Mouse (Mus musculus) T-helper 2 cell (primary cell): Measurements from ENCODE around the gene Ldlrad1.

Source experiments
- in situ Hi-C: fragments of 300-600 bp; cut with MboI, MseI; formaldehyde crosslinking; loops from one replicate; pipeline ENCODE4 v1.15.1; 2025; ENCODE audit warnings: high pct_unique_total_duplicates

Gene Ldlrad1

GRCm38 (mm10) chr4:107208880-107209279 lies at the start of gene Ldlrad1:
TSS of gene Ldlrad1 (plus strand) at chr4:107209180.
- in situ Hi-C loops: no loop called here

- in situ Hi-C loops: loop anchor here (10.0 kb wide), 1 partner anchor 345 kb away; no protein-coding TSS in a partner anchor
Observed at GRCm38 (mm10) chr4:107160181-107160580, 48.8 kb upstream of the Ldlrad1 start.

DNA sequence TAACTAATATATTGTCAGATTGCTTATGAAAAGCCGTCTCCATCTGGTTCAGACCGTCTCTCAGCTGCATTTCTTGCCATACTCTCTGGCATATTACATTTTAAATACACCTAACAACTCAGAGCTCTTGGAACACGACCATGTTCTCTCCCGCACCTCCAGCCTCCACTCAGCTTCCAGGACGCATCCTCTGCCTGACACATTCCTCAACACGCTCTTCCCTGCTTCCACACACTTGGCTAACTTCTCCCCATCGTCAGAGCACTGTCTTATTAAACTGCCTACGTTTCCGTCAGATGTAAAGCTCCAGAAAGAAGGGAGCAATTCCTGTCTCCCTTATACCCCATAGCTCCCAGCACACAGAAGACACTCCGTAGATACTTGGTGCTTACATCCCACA lies 45.6 kb upstream of the Ldlrad1 start:
- in situ Hi-C loops: loop anchor here (10.0 kb wide), 1 partner anchor 349 kb away; no protein-coding TSS in a partner anchor

DNA sequence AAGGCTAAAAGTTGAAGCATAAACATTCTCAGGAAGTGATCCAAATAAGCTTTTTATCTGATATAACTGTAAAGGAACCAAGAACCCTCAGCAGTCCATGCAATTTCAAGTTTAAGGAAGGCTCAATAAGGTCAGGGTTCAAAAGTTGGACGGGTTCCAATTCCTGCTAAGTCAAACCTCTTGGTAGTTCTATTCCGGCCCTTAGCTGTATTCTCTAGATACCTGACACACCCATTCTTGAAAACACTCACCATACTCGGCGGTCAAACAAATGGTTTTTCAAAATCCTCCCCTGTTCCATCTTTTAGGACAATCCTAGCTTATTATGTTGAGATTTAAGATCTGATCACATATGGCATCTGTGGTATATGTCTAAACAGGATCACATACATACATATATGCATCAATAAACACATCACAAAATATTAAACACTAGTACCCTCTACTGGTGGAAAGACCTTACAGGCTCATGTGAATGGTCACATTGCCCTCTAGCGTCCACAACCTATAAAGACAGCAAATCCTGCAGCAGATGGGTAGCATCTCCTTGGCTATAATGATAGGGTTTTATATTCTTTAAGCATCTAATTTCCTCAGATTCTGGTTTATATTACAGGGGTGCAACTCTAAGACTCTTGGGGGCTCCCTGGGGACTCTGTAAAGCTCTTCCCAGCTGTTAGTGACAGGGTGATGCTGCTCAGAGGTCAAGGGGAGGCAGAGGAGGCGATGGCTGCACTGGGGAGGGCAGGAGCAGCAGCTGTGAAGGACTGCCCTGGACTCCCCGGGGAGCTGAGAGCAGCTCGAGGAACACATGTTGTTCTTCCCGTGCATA lies 45.0 kb upstream of the Ldlrad1 start:
- in situ Hi-C loops: loop anchor here (10.0 kb wide), 1 partner anchor 349 kb away; no protein-coding TSS in a partner anchor

DNA sequence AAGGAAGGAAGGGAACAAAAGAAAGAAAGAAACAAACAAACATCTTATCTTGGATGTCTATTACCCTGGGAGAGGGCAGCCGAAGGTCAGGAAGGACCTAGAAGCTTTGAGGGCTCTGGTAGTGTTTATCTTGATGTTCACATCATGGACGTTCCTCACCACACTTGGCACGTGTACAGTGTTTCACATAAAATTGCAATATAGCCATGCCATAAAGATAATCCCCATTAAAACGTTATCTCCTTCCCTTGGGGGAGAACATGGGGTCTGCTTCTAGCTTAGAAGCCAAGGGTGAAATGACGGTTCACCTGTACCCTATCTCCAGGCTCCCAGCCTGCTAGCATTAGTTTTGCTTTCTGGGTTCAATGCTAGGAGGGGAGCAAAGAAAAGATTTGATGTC lies 42.3 kb upstream of the Ldlrad1 start:
- in situ Hi-C loops: loop anchor here (5.0 to 10.0 kb wide), 2 partner anchors 249 to 352 kb away; no protein-coding TSS in a partner anchor

DNA sequence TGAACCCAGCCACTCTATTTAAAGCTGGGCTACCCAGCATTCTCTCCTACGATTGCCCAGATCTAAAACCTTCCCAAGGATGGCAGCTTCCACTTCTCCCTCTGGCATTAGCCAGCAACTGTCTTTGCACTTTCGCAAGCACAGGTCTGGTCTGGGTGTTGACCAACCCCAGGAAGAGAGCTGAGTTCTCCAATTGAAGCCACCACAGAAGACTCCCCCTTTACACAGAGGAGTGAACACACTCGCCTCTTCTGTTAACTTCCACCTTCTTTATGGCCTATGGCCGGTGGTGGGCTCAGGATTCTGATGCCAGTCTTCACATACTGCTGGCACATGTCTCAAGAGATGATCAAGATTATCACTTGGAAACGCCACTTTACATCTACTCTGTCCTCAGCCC lies 41.2 kb upstream of the Ldlrad1 start:
- in situ Hi-C loops: loop anchor here (5.0 to 10.0 kb wide), 2 partner anchors 250 to 353 kb away; no protein-coding TSS in a partner anchor

DNA sequence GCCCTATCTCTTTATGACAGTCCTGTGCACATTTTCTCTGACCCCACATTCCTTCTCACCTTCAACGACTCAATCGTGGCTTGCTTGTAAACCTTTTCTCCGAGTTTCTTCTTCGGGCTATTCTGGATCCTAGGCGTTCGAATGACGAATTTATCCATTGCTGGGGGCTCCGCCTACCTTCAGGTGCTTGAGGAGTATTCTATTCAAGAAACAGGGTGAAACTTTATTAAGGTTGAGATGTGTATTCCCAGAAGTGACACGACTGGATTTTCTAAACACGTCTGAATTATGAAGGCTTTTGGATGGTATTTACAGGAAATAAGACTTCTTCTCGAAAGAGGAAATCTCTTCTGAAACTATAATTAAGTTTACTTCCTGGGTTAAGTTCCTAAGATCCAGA lies 31.5 kb upstream of the Ldlrad1 start:
- in situ Hi-C loops: no loop called here

DNA sequence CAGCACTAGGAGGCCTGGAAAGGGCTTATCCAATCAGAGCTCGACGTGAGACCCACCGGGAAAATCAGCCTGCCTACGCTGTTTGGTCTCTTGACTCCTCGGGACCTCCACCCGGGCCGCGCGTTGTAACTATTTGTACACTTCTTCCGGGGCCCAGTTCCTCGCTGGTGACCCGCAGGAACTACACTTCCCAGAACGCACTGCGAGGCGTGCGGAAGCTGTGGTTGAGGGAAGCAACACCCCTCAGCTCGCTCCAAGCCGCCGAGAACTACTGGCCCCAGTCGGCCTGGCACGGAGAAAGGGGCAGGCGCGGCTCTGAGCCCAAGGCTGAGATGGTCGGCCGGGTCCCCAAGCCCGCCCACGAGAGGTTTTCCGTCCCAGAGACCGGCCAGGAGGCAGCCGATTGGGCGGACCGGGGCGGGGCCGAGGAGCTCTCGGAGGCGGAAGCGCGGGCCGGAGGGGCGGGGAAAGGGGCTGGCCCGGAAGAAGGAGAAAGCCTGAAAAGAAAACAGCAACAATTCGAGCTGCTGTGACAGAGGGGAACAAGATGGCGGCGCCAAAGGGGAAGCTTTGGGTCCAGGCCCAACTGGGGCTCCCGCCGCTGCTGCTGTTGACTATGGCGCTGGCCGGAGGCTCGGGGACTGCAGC lies 30.7 kb upstream of the Ldlrad1 start, which contains the start of gene Tmem59:
Tmem59 (plus strand) TSS at position 218 of the 648 bp plus-strand sequence.
- in situ Hi-C loops: no loop called here

- in situ Hi-C loops: no loop called here
Observed at GRCm38 (mm10) chr4:107178830-107179490, 30.0 kb upstream of the Ldlrad1 start, which contains the start of gene Tceanc2. TSS of gene Tceanc2 (minus strand) at chr4:107179116.

- in situ Hi-C loops: no loop called here
Observed at GRCm38 (mm10) chr4:107179561-107179960, 29.4 kb upstream of the Ldlrad1 start.

DNA sequence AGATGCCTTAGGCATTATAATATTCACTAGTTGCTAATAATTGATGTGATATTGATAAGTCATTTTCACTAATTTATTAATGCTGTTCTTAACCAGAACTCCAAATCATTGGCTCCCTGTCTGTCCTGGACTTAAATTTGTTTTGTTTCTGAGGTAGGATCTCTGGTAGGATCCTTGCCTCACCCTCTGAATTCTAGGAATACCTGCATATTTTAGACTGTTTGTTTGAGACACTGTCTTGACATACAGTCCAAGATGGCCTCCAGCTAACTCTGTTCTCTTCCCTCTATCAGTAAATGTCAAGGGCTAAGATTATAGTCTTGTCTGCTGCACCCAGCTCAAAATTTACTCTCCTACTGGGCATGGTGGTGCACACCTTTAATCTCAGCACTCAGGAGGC lies 28.2 kb upstream of the Ldlrad1 start:
- in situ Hi-C loops: no loop called here

DNA sequence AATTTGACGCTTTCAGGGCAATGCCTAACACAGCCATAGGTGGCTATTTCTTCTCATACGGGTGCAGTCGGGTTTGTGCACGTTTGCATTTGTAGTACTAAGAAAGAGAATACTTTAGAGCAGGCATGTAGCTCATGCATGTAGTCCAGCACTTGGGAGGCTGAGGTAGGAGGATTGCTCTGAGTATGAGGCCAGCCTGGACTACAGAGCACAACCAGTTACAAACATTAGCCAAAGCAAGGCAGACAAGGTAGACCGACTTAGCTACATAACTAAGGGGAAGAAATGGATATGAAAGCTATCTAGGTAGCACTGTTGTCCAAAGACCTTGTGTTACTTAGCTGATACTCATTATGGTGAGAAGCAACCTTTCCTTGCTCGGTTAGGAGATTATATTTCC lies 27.1 kb upstream of the Ldlrad1 start:
- in situ Hi-C loops: no loop called here

DNA sequence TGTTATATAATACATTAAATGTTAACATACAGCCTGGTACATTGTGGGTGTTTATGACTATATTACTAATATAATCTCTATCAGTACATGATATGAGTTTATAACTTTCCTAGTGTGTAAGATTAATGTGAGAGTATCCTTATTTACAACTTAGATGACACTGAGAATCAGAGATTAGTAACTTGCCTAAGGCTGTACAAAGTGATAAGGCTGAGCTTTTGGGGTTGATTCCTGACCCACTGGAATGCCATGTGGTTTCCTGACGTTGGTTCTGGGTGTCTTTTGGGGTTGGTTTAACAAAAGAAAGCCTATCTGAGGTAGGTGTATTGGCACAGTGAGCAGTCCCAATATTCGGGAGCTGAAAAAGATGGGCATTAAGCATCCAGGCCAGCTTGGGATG lies 26.2 kb upstream of the Ldlrad1 start:
- in situ Hi-C loops: no loop called here

DNA sequence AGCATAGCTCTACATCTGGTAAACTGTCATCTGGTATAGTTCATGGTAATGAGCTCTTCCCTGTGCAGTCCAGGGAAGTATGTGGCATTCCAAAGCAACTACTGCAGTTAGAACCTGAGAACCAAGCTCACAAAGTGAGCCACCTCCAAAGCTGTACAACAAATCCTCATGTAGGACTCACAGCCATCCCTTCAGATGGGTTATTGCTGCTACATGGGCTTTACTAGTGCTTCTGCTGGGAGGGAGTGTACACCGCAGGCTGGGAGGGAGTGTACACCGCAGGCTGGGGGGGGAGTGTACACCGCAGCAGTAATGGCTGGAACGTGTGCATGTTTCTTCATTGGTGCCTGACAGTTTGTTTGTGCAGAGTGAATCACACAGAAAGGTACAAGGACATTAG lies 25.8 kb upstream of the Ldlrad1 start:
- in situ Hi-C loops: no loop called here

DNA sequence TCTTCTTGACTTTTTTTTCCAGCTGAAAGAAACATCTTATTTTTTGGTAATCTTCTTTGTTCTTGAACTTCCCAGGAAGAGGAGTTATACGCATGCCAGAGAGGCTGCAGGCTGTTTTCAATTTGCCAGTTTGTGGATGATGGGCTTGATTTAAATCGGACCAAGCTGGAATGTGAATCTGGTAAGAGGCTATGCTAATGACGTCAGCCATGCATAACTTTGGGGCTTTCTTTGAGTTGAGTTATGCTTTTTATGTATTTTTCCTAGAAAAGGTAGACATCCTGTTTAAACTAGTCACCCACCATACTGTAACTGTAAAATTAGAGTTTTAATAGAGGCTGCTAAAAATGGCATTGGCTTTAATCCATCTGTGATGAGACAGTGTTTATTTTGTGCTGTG lies 23.3 kb upstream of the Ldlrad1 start:
- in situ Hi-C loops: no loop called here

DNA sequence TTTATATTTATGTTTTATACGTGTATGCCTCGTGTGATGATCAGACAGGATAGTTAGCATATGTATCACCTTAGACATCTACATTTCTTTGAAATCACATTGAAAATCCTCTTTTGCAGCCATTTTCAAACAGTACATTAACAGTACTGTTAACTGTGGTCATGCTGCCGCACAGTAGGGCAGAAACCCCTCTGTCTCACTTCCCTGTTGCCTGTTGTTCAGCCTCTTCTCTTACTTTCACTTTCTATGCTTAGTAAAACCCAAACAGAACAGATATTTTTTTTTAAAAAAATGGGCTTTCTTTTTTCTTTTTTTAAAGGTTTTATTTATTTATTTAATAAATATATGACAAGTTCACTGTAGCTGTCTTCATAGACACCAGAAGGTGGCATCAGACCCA lies 15.1 kb upstream of the Ldlrad1 start:
- in situ Hi-C loops: no loop called here

DNA sequence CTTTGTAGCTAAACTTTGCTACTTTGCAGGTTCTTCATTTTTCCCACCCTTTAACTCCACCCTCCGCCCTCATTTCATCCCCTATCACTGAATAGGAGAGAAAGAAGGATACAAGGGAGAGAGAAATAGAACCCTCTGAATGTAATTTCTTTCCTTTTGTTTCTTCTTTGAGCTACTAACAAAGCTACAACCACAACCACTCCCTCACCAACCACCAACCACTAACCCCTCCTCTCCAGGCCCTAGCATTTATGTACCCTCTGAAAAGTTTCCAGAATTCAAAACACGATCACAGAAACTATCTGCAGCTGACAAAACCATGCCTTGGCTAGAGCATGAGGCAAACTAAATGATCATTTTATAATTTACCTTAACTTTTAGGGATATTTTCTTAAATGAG lies 12.5 kb upstream of the Ldlrad1 start:
- in situ Hi-C loops: no loop called here

GRCm38 (mm10) chr4:107198072-107198471 lies 10.9 kb upstream of the Ldlrad1 start:
- in situ Hi-C loops: no loop called here

DNA sequence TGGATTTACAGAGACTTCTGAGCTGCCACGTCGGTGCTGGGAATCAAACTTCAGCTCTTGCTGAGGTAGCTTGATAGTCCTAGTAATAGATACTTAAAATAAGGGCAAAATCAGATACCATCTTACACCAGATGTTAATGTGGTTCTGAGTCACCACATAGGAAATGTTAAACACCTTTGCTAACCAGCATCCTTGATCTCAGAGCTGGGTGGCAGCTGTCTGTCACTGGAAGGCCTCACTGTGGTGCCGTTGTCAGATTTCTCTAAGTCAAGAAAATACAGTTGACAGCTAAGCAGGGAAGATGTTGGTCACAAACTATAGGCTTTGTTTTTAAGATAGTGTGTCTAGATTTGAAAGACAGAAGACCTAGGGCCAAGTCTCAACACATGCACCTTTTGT lies 7.2 kb upstream of the Ldlrad1 start:
- in situ Hi-C loops: no loop called here

DNA sequence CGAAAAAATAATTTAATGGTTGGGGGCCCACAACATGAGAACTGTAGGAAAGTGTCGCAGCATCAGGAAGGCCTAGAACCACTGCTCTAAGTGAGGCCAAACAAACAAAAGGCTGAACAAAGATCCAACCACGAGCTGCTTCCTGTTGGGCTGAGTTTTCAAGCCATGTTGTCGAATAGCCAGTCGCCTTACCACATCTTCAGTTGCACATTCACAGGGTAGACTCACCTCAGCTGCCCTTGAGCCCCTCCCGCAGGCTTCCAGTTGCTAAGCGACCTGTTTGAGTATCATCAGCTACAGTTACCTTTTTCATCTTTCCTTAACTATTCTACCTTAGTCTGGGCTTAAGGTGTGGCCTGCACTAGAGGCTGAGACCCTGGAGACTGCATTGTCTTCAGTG lies 6.0 kb upstream of the Ldlrad1 start:
- in situ Hi-C loops: no loop called here

GRCm38 (mm10) chr4:107207016-107207415 lies 2.0 kb upstream of the Ldlrad1 start:
- in situ Hi-C loops: no loop called here

- in situ Hi-C loops: no loop called here
Observed at GRCm38 (mm10) chr4:107210483-107211097, 1.6 kb downstream of the Ldlrad1 start.
